Mouse (Mus musculus) stomach, postnatal 0 days (tissue): ENCODE data around the gene Tmx2. TPM values are rescaled to one million over a fixed set of nuclear protein-coding genes. Genes with fewer than 3 reads are reported as not detected.

Experiments used
- ATAC-seq: fragments of 200-750 bp; cut with Nextera tagmentation; 2 replicates; pipeline ENCODE4 v1.8.0; 2017; ENCODE audit not compliant: low FRiP score, low TSS enrichment
- DNase-seq: peaks from one replicate; pipeline ENCODE4 v3.0.0-alpha.2; 2016; ENCODE audit warnings: low spot score
- H3K27ac ChIP-seq: fragments of 300-500 bp; sonication (generic); replicated peaks from 2 replicates; pipeline ENCODE4 v1.5.1; 2014; ENCODE audit warnings: mild to moderate bottlenecking, control low read depth
- H3K27me3 ChIP-seq: fragments of 300-500 bp; sonication (generic); 2 replicates; pipeline ENCODE4 v1.6.1; 2014; ENCODE audit warnings: low read length; ENCODE audit not compliant: control insufficient read depth, insufficient read depth
- H3K36me3 ChIP-seq: fragments of 300-500 bp; sonication (generic); 2 replicates; pipeline ENCODE4 v1.6.1; 2014; ENCODE audit warnings: low read length, mixed read lengths; ENCODE audit not compliant: control insufficient read depth, insufficient read depth
- H3K4me1 ChIP-seq: fragments of 300-500 bp; sonication (generic); replicated peaks from 2 replicates; pipeline ENCODE4 v1.6.1; 2014; ENCODE audit warnings: antibody characterized with exemption; ENCODE audit not compliant: control insufficient read depth, insufficient read depth
- H3K4me2 ChIP-seq: fragments of 300-500 bp; sonication (generic); replicated peaks from 2 replicates; pipeline ENCODE4 v1.6.1; 2014; ENCODE audit warnings: low read depth, mild to moderate bottlenecking, control low read depth, moderate library complexity
- H3K4me3 ChIP-seq: fragments of 300-500 bp; sonication (generic); 2 replicates; pipeline ENCODE4 v1.5.1; 2014; ENCODE audit warnings: low read depth, low read length, control low read depth
- H3K9ac ChIP-seq: fragments of 300-500 bp; sonication (generic); 2 replicates; pipeline ENCODE4 v1.6.1; 2014; ENCODE audit warnings: mild to moderate bottlenecking, low read length, control low read depth, mixed read lengths
- H3K9me3 ChIP-seq: fragments of 300-500 bp; sonication (generic); 2 replicates; pipeline ENCODE4 v1.6.1; 2016; ENCODE audit warnings: low read length; ENCODE audit not compliant: control insufficient read depth
- CTCF ChIP-seq: IDR thresholded peaks from 2 replicates; pipeline ENCODE4 v1.5.1; 2016; ENCODE audit warnings: antibody characterized with exemption, low read depth, mild to moderate bottlenecking, moderate library complexity
- EP300 ChIP-seq: optimal IDR thresholded peaks from 2 replicates; pipeline ENCODE3; 2016; ENCODE audit warnings: antibody characterized with exemption
- WGBS: fragments of 180-500 bp; shearing (Covaris S2); extraction: QIAGEN DNeasy Blood & Tissue Kit; methylation state at CpG from one replicate; pipeline ENCODE4 v1.1.7; 2014; 5-methylcytosine and 5-hydroxymethylcytosine counted together
- polyA plus RNA-seq: library from polyadenylated mRNA; unstranded; fragments of >200 nt; fragmentation: Nextera tagmentation; extraction: Ambion mirVana; gene quantifications from 2 replicates; pipeline ENCODE4 v1.2.1, GENCODE M21; 2015

Gene Tmx2
- polyA plus RNA-seq, 1 experiment from 2014 or later, result 80.9 TPM

DNA sequence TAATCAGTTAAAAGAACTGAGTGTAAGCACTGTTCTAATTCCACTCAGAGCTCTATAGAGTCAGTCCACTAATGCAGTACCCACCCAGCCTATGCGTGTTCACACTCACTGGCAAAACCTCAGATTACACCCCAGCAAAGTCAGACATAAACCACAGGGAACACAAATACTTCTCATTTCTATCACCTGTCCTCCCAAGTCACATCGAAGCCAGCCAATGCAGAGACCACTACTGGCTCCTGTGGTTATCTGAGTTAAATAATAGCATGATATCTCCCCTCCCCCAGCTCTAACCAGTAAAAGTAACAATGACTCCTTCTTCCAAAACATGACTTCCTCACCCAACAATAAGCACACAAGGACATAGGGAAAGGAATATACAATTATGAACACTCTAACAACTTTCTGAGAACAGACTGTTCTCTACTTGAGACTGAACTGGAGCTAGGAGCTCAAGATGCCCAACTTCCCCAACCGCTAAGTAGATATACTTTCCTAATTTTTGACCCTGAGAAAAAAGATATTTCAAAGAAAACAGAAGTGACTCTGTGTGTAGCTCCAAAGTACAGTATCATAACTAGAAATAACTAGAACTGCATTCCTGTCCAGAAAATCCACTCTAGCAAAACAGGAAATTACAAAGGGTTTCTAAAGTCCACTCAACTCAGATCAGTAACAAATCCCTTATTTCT lies 55.4 kb downstream of the Tmx2 start:
- Histone ChIP-seq H3K27me3 (no peaks in the 10 kb centered on the region), H3K4me3 (no peak overlapping the region), H3K27ac (peak overlapping the region; percentile 45), H3K4me1 (peaks cover 2% of the 10 kb centered on the region), H3K9ac (no peak overlapping the region), H3K4me2 (no peak overlapping the region), H3K36me3 (peaks cover 15% of the 10 kb centered on the region), H3K9me3 (no peaks in the 10 kb centered on the region)
- ATAC-seq, result no peak
- WGBS, result 71% methylated on average over 3 of the region's 3 CpGs
- DNase-seq, result no peak
- TF ChIP-seq EP300 (no peak), CTCF (no peak)

DNA sequence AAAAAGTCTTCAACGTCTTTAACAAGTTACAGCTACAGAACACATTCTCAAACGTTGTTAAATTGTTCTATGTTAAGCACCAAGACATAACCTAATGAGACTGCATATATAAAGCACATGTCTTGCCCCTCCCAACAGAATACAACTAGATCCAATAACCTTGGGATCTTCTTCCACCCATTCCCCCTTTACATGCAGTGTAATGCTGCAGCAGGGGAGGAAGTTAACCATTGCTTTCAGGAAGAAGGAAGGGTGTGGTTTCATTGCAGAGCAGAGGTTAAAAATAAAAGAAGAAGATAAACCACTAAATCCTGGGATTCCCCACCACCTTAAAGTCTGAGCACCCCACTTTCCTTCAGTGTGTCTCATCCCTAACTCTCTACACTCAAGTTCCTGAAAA lies 56.3 kb downstream of the Tmx2 start:
- TF ChIP-seq EP300 (no peak), CTCF (no peak)
- DNase-seq (no peak), ATAC-seq (no peak)
- Histone ChIP-seq H3K27me3 (no peaks in the 10 kb centered on the region), H3K36me3 (peaks cover 12% of the 10 kb centered on the region), H3K4me1 (peaks cover 2% of the 10 kb centered on the region), H3K4me3 (no peak overlapping the region), H3K9ac (no peak overlapping the region), H3K9me3 (no peaks in the 10 kb centered on the region), H3K27ac (peak overlapping the region; percentile 45), H3K4me2 (no peak overlapping the region)
- WGBS, result 39% methylated on average over 2 of the region's 2 CpGs

Other genes with a start within 250 kb of the Tmx2 start
- gene Tfpi, start 202.4 kb downstream of the Tmx2 start, polyA plus RNA-seq, result 22.8 and 23.4 TPM in 2 replicates
- gene Ctnnd1, start 28.4 kb downstream of the Tmx2 start, polyA plus RNA-seq, result 34.5 and 38.8 TPM in 2 replicates
- 0.07 and 0.11 TPM in 2 replicates for gene Btbd18, start 20.1 kb downstream of the Tmx2 start, polyA plus RNA-seq
- gene Selenoh, start 8.4 kb downstream of the Tmx2 start, polyA plus RNA-seq, result 111 and 123 TPM in 2 replicates
- gene Gm28635, start 1.1 kb downstream of the Tmx2 start, polyA plus RNA-seq, result not detected in 2 replicates
- gene Med19, start 738 bp downstream of the Tmx2 start, polyA plus RNA-seq, result 18.1 and 18.2 TPM in 2 replicates
- gene Zdhhc5, start 36.0 kb upstream of the Tmx2 start, polyA plus RNA-seq, result 24.1 and 29.7 TPM in 2 replicates
- gene Clp1, start 48.2 kb upstream of the Tmx2 start, polyA plus RNA-seq, result 16.3 and 16.5 TPM in 2 replicates
- 1.6 and 2.4 TPM in 2 replicates for gene Ypel4, start 54.9 kb upstream of the Tmx2 start, polyA plus RNA-seq
- 3.8 and 3.9 TPM in 2 replicates for gene Gm19426, start 64.5 kb upstream of the Tmx2 start, polyA plus RNA-seq
- 101 and 103 TPM in 2 replicates for gene Serping1, start 96.3 kb upstream of the Tmx2 start, polyA plus RNA-seq
- 27.6 and 28.6 TPM in 2 replicates for gene Ube2l6, start 119.7 kb upstream of the Tmx2 start, polyA plus RNA-seq
- 0.05 TPM in 1 of 2 replicates, not detected in the other for gene Smtnl1, start 143.5 kb upstream of the Tmx2 start, polyA plus RNA-seq
- gene Timm10, start 147.9 kb upstream of the Tmx2 start, polyA plus RNA-seq, result 37.7 and 42.3 TPM in 2 replicates
- 5.1 and 5.4 TPM in 2 replicates for gene Slc43a1, start 159.7 kb upstream of the Tmx2 start, polyA plus RNA-seq
- 0.41 and 0.53 TPM in 2 replicates for gene Rtn4rl2, start 207.6 kb upstream of the Tmx2 start, polyA plus RNA-seq